Mouse (Mus musculus): ENCODE results near the gene Dbn1. TPM values are rescaled to one million over a fixed set of nuclear protein-coding genes. Genes with fewer than 3 reads are reported as not detected.
A peak's percentile ranks its signal among the peaks of the same experiment; 100 is the strongest.

Dbn1 gene
- polyA plus RNA-seq, 1 experiment: 9.8 TPM

DNA sequence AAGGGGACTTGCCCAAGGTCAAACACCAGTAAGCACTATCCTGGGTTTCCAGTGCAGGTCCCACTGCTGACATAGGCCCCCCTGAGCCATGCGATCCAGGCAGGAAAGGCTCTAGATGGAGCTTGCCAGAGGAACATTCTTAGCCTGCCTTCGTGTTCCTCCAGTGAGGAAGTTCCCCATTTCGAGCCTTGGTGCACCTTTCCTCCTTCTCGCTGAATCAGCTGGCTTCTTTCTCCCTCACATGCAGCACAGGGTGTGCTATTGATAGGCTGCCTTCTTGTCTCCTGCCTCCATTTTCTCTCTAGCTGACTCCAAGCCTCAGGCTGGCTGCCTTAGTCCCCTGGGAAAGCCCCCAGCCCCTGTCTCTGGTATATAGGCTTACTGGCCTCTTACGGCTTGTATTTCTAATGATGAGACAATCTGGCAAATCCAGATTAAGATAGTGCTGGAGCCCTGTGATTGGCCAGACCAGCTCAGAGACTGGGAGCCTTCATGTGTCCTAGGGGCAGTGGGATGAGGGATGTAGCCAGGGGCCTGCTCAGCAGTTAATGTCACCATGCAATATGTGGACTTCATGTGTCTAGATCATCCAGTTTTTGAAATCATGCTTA, 22.0 kb downstream of the Dbn1 start:
- Histone ChIP-seq H3K27ac (ENCODE audit: insufficient read depth, low read depth, low read length) (no peak overlapping the region), H3K4me1 (ENCODE audit: control insufficient read depth, insufficient read depth, insufficient read length, low read length) (peaks cover 12% of the 10 kb centered on the region), H3K4me3 (ENCODE audit: low read depth, low read length) (no peak overlapping the region), H3K27me3 (ENCODE audit: control insufficient read depth, insufficient read depth, low read length) (0 out of 2 replicates have a peak, but pooled peaks cover 8% of the 10 kb centered on the region), H3K36me3 (ENCODE audit: control insufficient read depth, insufficient read depth, low read length) (peaks cover 6% of the 10 kb centered on the region)
- TF ChIP-seq POLR2A (IDR thresholded peaks at IDR 0.05; ENCODE audit: low read depth, low read length): no peak
- no peak for TF ChIP-seq CTCF (IDR thresholded peaks at IDR 0.05; ENCODE audit: extremely low read depth, insufficient read length, insufficient replicate concordance, low read depth, low read length)
- WGBS: 60% methylated on average over 5 of the region's 5 CpGs

DNA sequence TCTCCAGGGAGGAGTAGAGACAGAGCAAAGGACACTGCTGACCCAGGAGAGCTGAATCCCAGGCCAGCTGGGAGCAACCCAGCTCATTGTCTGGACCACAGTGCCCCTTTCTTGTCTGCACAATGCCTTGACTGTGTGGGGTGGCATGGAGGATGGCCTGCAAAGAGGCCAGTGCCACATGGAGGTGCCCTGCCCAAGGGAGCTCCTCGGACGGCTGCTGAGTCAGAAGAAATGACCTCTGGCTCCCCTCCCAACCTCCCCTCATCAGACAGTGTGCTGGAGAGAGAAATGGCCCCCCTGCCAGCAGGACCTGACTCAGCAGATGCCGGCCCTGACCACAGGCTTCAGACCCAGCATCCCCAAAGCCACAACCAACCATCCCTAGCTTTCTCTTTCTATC, 22.7 kb downstream of the Dbn1 start:
- no peak for TF ChIP-seq CTCF (IDR thresholded peaks at IDR 0.05; ENCODE audit: extremely low read depth, insufficient read length, insufficient replicate concordance, low read depth, low read length)
- TF ChIP-seq POLR2A (IDR thresholded peaks at IDR 0.05; ENCODE audit: low read depth, low read length): no peak
- Histone ChIP-seq H3K27me3 (ENCODE audit: control insufficient read depth, insufficient read depth, low read length) (0 out of 2 replicates have a peak, but pooled peaks cover 8% of the 10 kb centered on the region), H3K4me3 (ENCODE audit: low read depth, low read length) (no peak overlapping the region), H3K36me3 (ENCODE audit: control insufficient read depth, insufficient read depth, low read length) (peaks cover 9% of the 10 kb centered on the region), H3K27ac (ENCODE audit: insufficient read depth, low read depth, low read length) (no peak overlapping the region), H3K4me1 (ENCODE audit: control insufficient read depth, insufficient read depth, insufficient read length, low read length) (peaks cover 12% of the 10 kb centered on the region)
- WGBS: 26% methylated on average over 3 of the region's 3 CpGs

DNA sequence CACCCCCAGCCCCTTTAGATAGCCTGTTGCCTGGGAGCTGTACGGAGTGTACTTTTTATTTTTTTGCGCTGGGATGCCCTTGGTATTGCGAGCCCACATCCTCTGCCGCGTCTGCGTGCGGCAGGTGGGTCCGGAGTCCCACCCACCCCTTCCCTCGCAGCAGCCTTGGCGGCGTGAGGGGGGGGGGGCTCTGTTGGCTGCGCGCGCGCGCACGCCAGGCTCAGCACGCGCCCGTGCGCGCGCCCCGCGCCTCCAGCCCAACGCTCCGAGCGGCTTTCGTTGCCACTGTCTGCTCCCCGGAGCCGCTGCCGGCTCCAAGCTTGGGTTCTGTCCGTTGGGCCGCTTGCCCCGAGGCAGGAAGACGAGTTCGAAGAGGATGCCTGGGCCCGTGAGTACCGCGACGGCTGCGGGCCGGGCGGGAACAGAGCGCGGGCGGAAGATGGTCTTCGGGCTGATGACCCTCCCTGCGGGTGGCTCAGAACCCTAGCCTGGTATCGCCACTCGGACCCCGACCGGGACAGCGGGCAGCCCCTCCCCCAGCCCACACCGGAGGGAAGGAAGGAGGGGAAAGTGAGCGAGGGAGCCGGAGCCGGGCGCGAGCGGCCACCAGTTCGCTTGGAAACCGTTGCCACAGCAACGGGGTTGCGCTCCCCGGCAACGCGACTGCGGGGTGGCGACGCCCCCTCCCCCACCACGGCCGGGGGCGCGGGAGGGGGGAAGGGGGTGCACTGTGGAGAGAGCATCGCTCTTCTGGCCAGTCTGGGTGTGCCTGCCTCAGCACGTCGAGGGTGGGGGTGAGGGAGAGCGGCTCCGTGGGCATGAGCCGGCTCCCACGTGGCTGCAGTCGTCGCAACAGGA, 23.7 kb downstream of the Dbn1 start, which contains the start of gene Prr7:
Gene Prr7 (plus strand): TSS at position 241 of the 858 bp plus-strand sequence.
- Histone ChIP-seq H3K36me3 (ENCODE audit: control insufficient read depth, insufficient read depth, low read length) (peaks cover 19% of the 10 kb centered on the region), H3K27me3 (ENCODE audit: control insufficient read depth, insufficient read depth, low read length) (0 out of 2 replicates have a peak, but pooled peaks cover 5% of the 10 kb centered on the region), H3K4me3 (ENCODE audit: low read depth, low read length) (peak within 1 kb of the TSS; percentile 64), H3K27ac (ENCODE audit: insufficient read depth, low read depth, low read length) (no peak within 1 kb of the TSS), H3K4me1 (ENCODE audit: control insufficient read depth, insufficient read depth, insufficient read length, low read length) (peaks cover 12% of the 10 kb centered on the region)
- WGBS: 1% methylated on average over 77 of the region's 84 CpGs
- no peak for TF ChIP-seq CTCF (IDR thresholded peaks at IDR 0.05; ENCODE audit: extremely low read depth, insufficient read length, insufficient replicate concordance, low read depth, low read length)
- no peak for TF ChIP-seq POLR2A (IDR thresholded peaks at IDR 0.05; ENCODE audit: low read depth, low read length)

DNA sequence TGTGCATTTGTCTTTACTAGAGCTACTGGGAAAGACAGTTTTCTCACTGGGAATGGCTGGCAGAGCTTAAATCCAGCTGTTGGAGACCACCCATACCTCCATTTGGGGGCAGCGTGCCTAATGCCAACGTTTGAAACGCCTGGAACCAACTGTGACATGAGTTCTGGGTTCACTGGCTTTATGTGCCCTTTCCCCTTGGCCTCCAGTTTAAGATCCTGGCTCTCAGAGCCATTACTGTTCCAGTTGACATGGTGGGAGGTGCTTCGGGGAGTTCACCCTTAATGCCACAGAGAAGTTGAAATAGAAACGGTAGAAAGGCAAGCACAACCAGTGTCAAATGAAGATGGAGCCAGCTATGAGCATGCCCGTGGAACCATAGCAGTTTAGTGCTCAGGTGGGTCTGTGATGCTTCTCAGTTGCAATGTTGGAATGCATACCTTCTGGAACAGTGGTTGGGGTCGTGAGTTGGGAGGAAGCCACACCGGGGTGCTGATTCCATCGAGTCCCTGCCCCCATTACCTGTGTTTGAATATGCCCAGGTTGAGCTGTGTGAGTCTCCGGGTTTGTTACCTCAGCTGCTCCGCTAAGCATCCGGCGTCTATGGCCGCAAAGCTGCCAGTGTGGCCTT, 24.4 kb downstream of the Dbn1 start:
- TF ChIP-seq CTCF (IDR thresholded peaks at IDR 0.05; ENCODE audit: extremely low read depth, insufficient read length, insufficient replicate concordance, low read depth, low read length): no peak
- TF ChIP-seq POLR2A (IDR thresholded peaks at IDR 0.05; ENCODE audit: low read depth, low read length): no peak
- H3K27ac ChIP-seq (ENCODE audit: insufficient read depth, low read depth, low read length): no peak overlapping the region
- WGBS: 20% methylated on average over 14 of the region's 14 CpGs

DNA sequence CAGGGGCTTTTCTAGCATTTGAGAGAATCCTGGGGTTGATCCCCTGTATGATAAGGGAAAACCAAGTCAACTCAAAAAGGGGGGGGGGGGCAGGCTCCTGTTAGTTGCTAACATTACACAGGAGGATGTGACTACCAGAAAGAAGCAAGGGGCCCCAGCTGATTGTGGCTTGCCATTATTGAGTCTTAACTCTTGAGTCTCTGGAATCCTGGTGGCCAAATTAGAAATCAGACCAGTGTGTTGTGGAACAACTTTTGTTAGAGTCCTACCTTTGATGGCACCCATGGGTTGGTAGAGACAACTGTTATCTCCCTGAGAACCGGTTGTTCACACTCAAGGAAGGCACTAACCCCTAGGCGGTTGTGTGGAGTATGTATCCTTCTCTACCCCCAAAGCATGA, 24.9 kb downstream of the Dbn1 start:
- no peak overlapping the region for H3K4me3 ChIP-seq (ENCODE audit: low read depth, low read length)
- H3K36me3 ChIP-seq (ENCODE audit: control insufficient read depth, insufficient read depth, low read length): peaks cover 29% of the 10 kb centered on the region
- H3K27ac ChIP-seq (ENCODE audit: insufficient read depth, low read depth, low read length): no peak overlapping the region
- 66% methylated on average over 2 of the region's 2 CpGs for WGBS
- H3K4me1 ChIP-seq (ENCODE audit: control insufficient read depth, insufficient read depth, insufficient read length, low read length): peaks cover 12% of the 10 kb centered on the region
- H3K27me3 ChIP-seq (ENCODE audit: control insufficient read depth, insufficient read depth, low read length): 0 out of 2 replicates have a peak, but pooled peaks cover 5% of the 10 kb centered on the region
- TF ChIP-seq POLR2A (IDR thresholded peaks at IDR 0.05; ENCODE audit: low read depth, low read length): no peak
- no peak for TF ChIP-seq CTCF (IDR thresholded peaks at IDR 0.05; ENCODE audit: extremely low read depth, insufficient read length, insufficient replicate concordance, low read depth, low read length)

More for the DNA sequence above, 24.4 kb downstream of the Dbn1 start:
- Histone ChIP-seq H3K27me3 (ENCODE audit: control insufficient read depth, insufficient read depth, low read length) (0 out of 2 replicates have a peak, but pooled peaks cover 5% of the 10 kb centered on the region), H3K4me1 (ENCODE audit: control insufficient read depth, insufficient read depth, insufficient read length, low read length) (peaks cover 12% of the 10 kb centered on the region), H3K4me3 (ENCODE audit: low read depth, low read length) (peak overlapping the region; percentile 64), H3K36me3 (ENCODE audit: control insufficient read depth, insufficient read depth, low read length) (peaks cover 25% of the 10 kb centered on the region)

DNA sequence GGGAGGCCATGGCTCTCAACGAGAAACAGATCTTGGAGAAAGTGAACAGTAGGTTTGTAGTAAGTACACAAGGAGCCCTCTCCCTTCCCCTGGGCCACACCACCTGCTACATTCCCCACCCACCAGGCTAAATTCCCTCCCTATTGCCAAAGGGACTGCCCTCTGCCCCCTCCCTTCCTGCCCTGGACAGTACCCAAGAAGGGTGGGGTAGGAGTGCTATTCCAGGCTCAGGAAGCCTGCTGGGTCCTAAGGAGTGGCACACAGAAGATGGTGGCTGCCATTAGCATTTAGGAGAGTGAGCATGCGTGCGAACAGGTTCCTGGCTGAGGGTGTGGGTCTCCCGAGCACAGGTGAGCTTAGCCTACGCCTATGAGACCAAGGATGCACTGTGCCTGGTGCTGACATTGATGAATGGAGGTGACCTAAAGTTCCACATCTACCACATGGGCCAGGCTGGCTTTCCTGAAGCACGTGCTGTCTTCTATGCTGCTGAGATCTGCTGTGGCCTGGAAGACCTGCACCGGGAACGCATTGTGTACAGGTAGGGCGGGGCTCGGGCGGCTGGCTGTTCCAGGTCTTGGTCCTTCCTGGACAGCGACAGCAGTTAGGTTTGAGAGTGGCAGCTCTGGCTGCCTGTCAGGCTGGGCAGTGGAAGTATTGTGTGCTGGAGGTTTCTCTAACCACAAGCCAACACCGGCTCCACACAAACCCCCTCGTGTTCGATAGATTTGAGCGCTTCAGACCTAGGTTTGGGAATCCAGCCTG, 35.9 kb downstream of the Dbn1 start:
- Histone ChIP-seq H3K27ac (ENCODE audit: insufficient read depth, low read depth, low read length) (peak overlapping the region; percentile 48), H3K4me3 (ENCODE audit: low read depth, low read length) (peak overlapping the region; percentile 4; the same call in 1 of the 2 replicates), H3K4me1 (ENCODE audit: control insufficient read depth, insufficient read depth, insufficient read length, low read length) (peaks cover 46% of the 10 kb centered on the region), H3K36me3 (ENCODE audit: control insufficient read depth, insufficient read depth, low read length) (peaks cover 57% of the 10 kb centered on the region), H3K27me3 (ENCODE audit: control insufficient read depth, insufficient read depth, low read length) (no peaks in the 10 kb centered on the region)
- WGBS: 47% methylated on average over 16 of the region's 16 CpGs
- no peak for TF ChIP-seq POLR2A (IDR thresholded peaks at IDR 0.05; ENCODE audit: low read depth, low read length)
- no peak for TF ChIP-seq CTCF (IDR thresholded peaks at IDR 0.05; ENCODE audit: extremely low read depth, insufficient read length, insufficient replicate concordance, low read depth, low read length)

All from small intestine, adult 2 months (tissue).